Comparison of ENCODE assay signal across 24 mouse cellular contexts in the genomic region with DNA sequence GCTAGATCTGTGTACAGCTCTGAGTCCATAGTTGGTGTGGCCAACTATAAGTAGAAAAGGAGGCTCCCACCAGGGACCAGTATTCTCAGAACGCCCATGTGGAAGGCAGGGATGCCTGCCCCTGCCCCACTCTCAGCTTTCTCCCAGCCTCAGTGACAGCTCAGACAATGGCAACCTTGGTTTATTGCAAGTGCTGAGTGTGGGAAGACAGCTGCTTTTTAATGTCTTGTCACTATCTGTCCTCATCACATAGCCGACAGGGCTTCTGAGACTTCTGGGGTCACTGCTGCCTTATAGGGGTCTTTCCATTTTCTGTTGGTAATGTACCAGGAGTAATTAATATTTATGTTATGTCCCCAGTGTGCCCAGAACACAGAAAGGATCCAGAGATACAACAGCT. TPM values are rescaled to one million over a fixed set of nuclear protein-coding genes. Genes with fewer than 3 reads are reported as not detected.
A peak's percentile ranks its signal among the peaks of the same experiment; 100 is the strongest.
DNase-seq lines count a peak whose midpoint lies in the region; ATAC-seq and TF ChIP-seq lines count a peak whose summit lies in the region.
"Had no signal": no experiment of that assay in that cellular context is flagged by ENCODE, and none has a peak within 500 bp of the region (broad histone marks: within the 10 kb centered on the region; RNA-seq: fewer than 3 reads in every experiment).

No protein-coding gene starts in this region.

- H3K9ac ChIP-seq in forebrain, postnatal 0 days: no peak overlapping the region
- no peak overlapping the region for H3K9ac ChIP-seq in forebrain, embryonic 11.5 days (ENCODE audit: low read length)
- H3K9ac ChIP-seq in hindbrain, embryonic 13.5 days: no peak overlapping the region
- H3K9ac ChIP-seq in midbrain, postnatal 0 days (replicated peaks; ENCODE audit: low read length, poor library complexity, severe bottlenecking): 0 out of 2 replicates have a peak overlapping the region, but pooled peaks have one; percentile 13
- no peak overlapping the region for H3K9ac ChIP-seq in heart, adult 2 months (ENCODE audit: low read depth, low read length)
- H3K9ac ChIP-seq: embryonic facial prominence, embryonic 12.5 days; limb, embryonic 13.5 days; liver, embryonic 13.5 days; lung, embryonic 15.5 days had no signal

- H3K27me3 ChIP-seq in forebrain, postnatal 0 days (ENCODE audit: insufficient read depth, low read length): no peaks in the 10 kb centered on the region
- H3K27me3 ChIP-seq in forebrain, embryonic 11.5 days (ENCODE audit: control insufficient read depth, insufficient read depth, low read length): no peaks in the 10 kb centered on the region
- no peaks in the 10 kb centered on the region for H3K27me3 ChIP-seq in hindbrain, embryonic 13.5 days
- H3K27me3 ChIP-seq in midbrain, postnatal 0 days (ENCODE audit: insufficient read depth, low read length): no peaks in the 10 kb centered on the region
- H3K27me3 ChIP-seq in heart, adult 2 months (ENCODE audit: control insufficient read depth, insufficient read depth, low read length): no peaks in the 10 kb centered on the region

- no peaks in the 10 kb centered on the region for H3K36me3 ChIP-seq in forebrain, postnatal 0 days (ENCODE audit: insufficient read depth)
- H3K36me3 ChIP-seq in forebrain, embryonic 11.5 days (ENCODE audit: control insufficient read depth, insufficient read depth, low read length): no peaks in the 10 kb centered on the region
- no peaks in the 10 kb centered on the region for H3K36me3 ChIP-seq in hindbrain, embryonic 13.5 days
- H3K36me3 ChIP-seq in midbrain, postnatal 0 days (ENCODE audit: insufficient read depth, low read length): no peaks in the 10 kb centered on the region
- H3K36me3 ChIP-seq in heart, adult 2 months (ENCODE audit: control insufficient read depth, insufficient read depth, low read length): no peaks in the 10 kb centered on the region
- H3K36me3 ChIP-seq: embryonic facial prominence, embryonic 12.5 days; heart, embryonic 10.5 days; limb, embryonic 13.5 days; liver, embryonic 13.5 days; lung, embryonic 15.5 days had no signal

- no peak for TF ChIP-seq CTCF in forebrain, postnatal 0 days (IDR thresholded peaks at IDR 0.05; ENCODE audit: low read depth)
- TF ChIP-seq CTCF in midbrain, postnatal 0 days (IDR thresholded peaks at IDR 0.05): no peak
- no peak for TF ChIP-seq CTCF in heart, adult 2 months (IDR thresholded peaks at IDR 0.05)

- TF ChIP-seq POLR2A in heart, adult 2 months (IDR thresholded peaks at IDR 0.05; ENCODE audit: insufficient read depth, low read depth, low read length): no peak

- peaks cover 9% of the 10 kb centered on the region; the same call in 1 of the 2 replicates for H3K4me1 ChIP-seq in forebrain, postnatal 0 days (ENCODE audit: insufficient read depth)
- peaks cover 8% of the 10 kb centered on the region for H3K4me1 ChIP-seq in forebrain, embryonic 11.5 days (replicated peaks; ENCODE audit: control insufficient read depth, insufficient read depth, low read length)
- peaks cover 51% of the 10 kb centered on the region for H3K4me1 ChIP-seq in hindbrain, embryonic 13.5 days (replicated peaks)
- peaks cover 6% of the 10 kb centered on the region; the same call in 1 of the 2 replicates for H3K4me1 ChIP-seq in midbrain, postnatal 0 days (ENCODE audit: insufficient read depth, low read length)
- peaks cover 1% of the 10 kb centered on the region; the same call in 1 of the 2 replicates for H3K4me1 ChIP-seq in heart, adult 2 months (ENCODE audit: control insufficient read depth, insufficient read depth, low read length)

- H3K9me3 ChIP-seq in forebrain, postnatal 0 days (ENCODE audit: low read length): no peaks in the 10 kb centered on the region
- H3K9me3 ChIP-seq in forebrain, embryonic 11.5 days (ENCODE audit: control insufficient read depth, low read length): no peaks in the 10 kb centered on the region
- no peaks in the 10 kb centered on the region for H3K9me3 ChIP-seq in hindbrain, embryonic 13.5 days
- H3K9me3 ChIP-seq in midbrain, postnatal 0 days (ENCODE audit: low read length): no peaks in the 10 kb centered on the region
- H3K9me3 ChIP-seq: embryonic facial prominence, embryonic 12.5 days; heart, embryonic 10.5 days; limb, embryonic 13.5 days; liver, embryonic 13.5 days; lung, embryonic 15.5 days had no signal

- H3K27ac ChIP-seq in forebrain, postnatal 0 days (ENCODE audit: low read depth, low read length): 0 out of 2 replicates have a peak overlapping the region, but pooled peaks have one; percentile 15
- H3K27ac ChIP-seq in forebrain, embryonic 11.5 days (ENCODE audit: low read depth, low read length): no peak overlapping the region
- peak overlapping the region; percentile 73 for H3K27ac ChIP-seq in hindbrain, embryonic 13.5 days
- H3K27ac ChIP-seq in midbrain, postnatal 0 days (ENCODE audit: low read depth, low read length): no peak overlapping the region
- H3K27ac ChIP-seq in heart, adult 2 months: no peak overlapping the region
- H3K27ac ChIP-seq: embryonic facial prominence, embryonic 12.5 days; heart, embryonic 10.5 days; limb, embryonic 13.5 days; liver, embryonic 13.5 days; lung, embryonic 15.5 days had no signal

- ATAC-seq in forebrain, postnatal 0 days: no peak
- ATAC-seq in forebrain, embryonic 11.5 days (replicated peaks; ENCODE audit: low FRiP score): no peak
- ATAC-seq in hindbrain, embryonic 13.5 days (ENCODE audit: low FRiP score): 0 out of 2 replicates have a peak, but pooled peaks have one; percentile 15
- ATAC-seq in midbrain, postnatal 0 days (ENCODE audit: low FRiP score): no peak
- ATAC-seq: forebrain, embryonic 16.5 days had no signal

- intact Hi-C loops in heart, adult 2 months (cut with DNase I): loop anchor here (5.0 kb wide), 1 partner anchor 48 kb away; no protein-coding TSS in a partner anchor

- 31% methylated on average over 2 of the region's 2 CpGs for WGBS in forebrain, postnatal 0 days
- WGBS in forebrain, embryonic 11.5 days: 58% methylated on average over 2 of the region's 2 CpGs
- WGBS in hindbrain, embryonic 13.5 days: 10% methylated on average over 2 of the region's 2 CpGs
- WGBS in midbrain, postnatal 0 days: 28% methylated on average over 2 of the region's 2 CpGs
- 87% methylated on average over 2 of the region's 2 CpGs for WGBS in heart, adult 2 months

- DNase-seq in forebrain, postnatal 0 days: no peak
- DNase-seq in forebrain, embryonic 11.5 days (ENCODE audit: low spot score): no peak
- DNase-seq in midbrain, postnatal 0 days (ENCODE audit: low spot score): no peak
- DNase-seq in retina, embryonic 14.5 days (ENCODE audit: low spot score): peak; percentile 63
- DNase-seq in right cerebral cortex, postnatal 10 days (ENCODE audit: low spot score in 2 of 2): no peak
- no peak for DNase-seq in heart, adult 2 months
- DNase-seq: adrenal gland, postnatal 25 days; B cell, adult 2 months; cerebellum, adult 11-12 months; cerebellum, postnatal 14 days; heart, postnatal 10 days; kidney, adult 2 months; kidney, postnatal 10 days; layer of hippocampus, postnatal 36 days; liver, embryonic 13.5 days; lung, postnatal 4 days; thymus, postnatal 4 days had no signal

- no peak overlapping the region for H3K4me2 ChIP-seq in forebrain, postnatal 0 days (ENCODE audit: low read depth)
- H3K4me2 ChIP-seq in forebrain, embryonic 11.5 days (ENCODE audit: low read depth, low read length, severe bottlenecking): no peak overlapping the region
- no peak overlapping the region for H3K4me2 ChIP-seq in hindbrain, embryonic 13.5 days
- H3K4me2 ChIP-seq in midbrain, postnatal 0 days (ENCODE audit: low read depth, low read length, poor library complexity, severe bottlenecking): no peak overlapping the region
- H3K4me2 ChIP-seq: embryonic facial prominence, embryonic 12.5 days; limb, embryonic 13.5 days; liver, embryonic 13.5 days; lung, embryonic 15.5 days had no signal

- H3K79me2 ChIP-seq in heart, adult 2 months (replicated peaks; ENCODE audit: control insufficient read depth, insufficient read depth, low read length): no peaks in the 10 kb centered on the region

- H3K4me3 ChIP-seq in forebrain, postnatal 0 days (ENCODE audit: low read depth, low read length): no peak overlapping the region
- no peak overlapping the region for H3K4me3 ChIP-seq in forebrain, embryonic 11.5 days (ENCODE audit: low read depth, low read length)
- no peak overlapping the region for H3K4me3 ChIP-seq in hindbrain, embryonic 13.5 days
- no peak overlapping the region for H3K4me3 ChIP-seq in midbrain, postnatal 0 days (ENCODE audit: low read depth, low read length)
- no peak overlapping the region for H3K4me3 ChIP-seq in heart, adult 2 months
- H3K4me3 ChIP-seq: embryonic facial prominence, embryonic 12.5 days; erythroblast, embryonic 14.5 days; heart, embryonic 10.5 days; limb, embryonic 13.5 days; liver, embryonic 13.5 days; lung, embryonic 15.5 days had no signal

- no peak for TF ChIP-seq EP300 in heart, adult 2 months (IDR thresholded peaks at IDR 0.05; ENCODE audit: insufficient read depth, low read depth, low read length)

RNA-seq across cellular contexts. Expression of gene Trim2, which starts 42.3 kb away (rescaled TPM):
- total RNA-seq in forebrain, postnatal 0 days (2014; rRNA removed): 186 and 218 TPM in 2 replicates
- 75.9 and 127 TPM in 2 replicates for polyA plus RNA-seq in forebrain, postnatal 0 days (2015; fragmentation: Nextera tagmentation; extraction: Ambion mirVana)
- polyA plus RNA-seq in forebrain, embryonic 11.5 days (2014; fragmentation: Nextera tagmentation; extraction: Ambion mirVana): 63.0 and 70.3 TPM in 2 replicates
- polyA plus RNA-seq in hindbrain, embryonic 13.5 days (2015; fragmentation: Nextera tagmentation; extraction: Ambion mirVana): 131 and 137 TPM in 2 replicates
- 269 and 291 TPM in 2 replicates for total RNA-seq in midbrain, postnatal 0 days (2014; rRNA removed)
- 132 and 149 TPM in 2 replicates for polyA plus RNA-seq in midbrain, postnatal 0 days (2015; fragmentation: Nextera tagmentation; extraction: Ambion mirVana)
- 1 to 10 TPM; 4.7 to 5.2 TPM for total RNA-seq in heart, adult 2 months (2021)
- polyA plus RNA-seq in heart, adult 2 months (2012; rRNA removed): 5.7 and 5.8 TPM in 2 replicates

Comparison
In these comparisons a context has a peak if more than half of its experiments do, and no peak if none do; other contexts are left out.
1. H3K27ac ChIP-seq: peak in forebrain, postnatal 0 days (single experiment) and hindbrain, embryonic 13.5 days (single experiment); none in forebrain, embryonic 11.5 days (single experiment), midbrain, postnatal 0 days (single experiment) and heart, adult 2 months (single experiment).